Mouse (Mus musculus): Measurements from ENCODE around the gene Pank3.
A peak's percentile ranks its signal among the peaks of the same experiment; 100 is the strongest.

DNA sequence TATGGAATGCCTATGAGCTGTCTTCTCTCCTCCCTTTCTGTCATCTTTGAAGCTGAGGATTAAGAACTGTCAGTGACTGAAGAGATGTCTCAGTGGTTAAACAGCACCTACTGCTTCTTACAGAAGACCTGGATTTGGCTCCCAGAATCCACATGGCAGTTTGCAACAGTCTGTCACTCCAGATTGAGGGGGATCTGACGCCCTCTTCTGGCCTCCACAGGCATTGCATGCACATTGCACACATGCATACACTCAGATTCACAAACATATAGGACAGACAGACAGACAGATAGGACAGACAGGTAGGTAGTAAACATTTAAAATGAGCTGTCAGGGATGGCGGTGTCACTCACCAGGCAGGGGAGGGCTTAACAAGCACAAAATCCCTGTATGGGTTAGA lies 32.5 kb upstream of the Pank3 start:
- TF ChIP-seq CTCF (IDR thresholded peaks at IDR 0.05) (peak; percentile 19), EP300 (IDR thresholded peaks at IDR 0.05) (no peak)
